Mouse (Mus musculus) hematopoietic stem cell, adult 5-6 weeks (primary cell): ENCODE results near the gene Mbd6. TPM values are rescaled to one million over a fixed set of nuclear protein-coding genes. Genes with fewer than 3 reads are reported as not detected.

Experiments
- ATAC-seq, 2 experiments: fragments of 125-278 bp in 1 of 2; replicated peaks in 1 of 2; 2 replicates each; pipeline ENCODE4 v1.8.0; 2016 to 2017; ENCODE audit warnings: inconsistent platforms in 2 of 2, mild to moderate bottlenecking in 2 of 2, moderate number of reproducible peaks in 2 of 2, low read depth in 1 of 2, moderate TSS enrichment in 1 of 2; ENCODE audit not compliant: low FRiP score in 2 of 2, poor library complexity in 2 of 2, severe bottlenecking in 2 of 2, insufficient read depth in 1 of 2, low TSS enrichment in 1 of 2
- total RNA-seq: library from RNA; stranded (forward); fragments of 172-1452, 232-1000 nt; gene quantifications from 2 replicates; pipeline ENCODE4 v1.2.3, GENCODE M21; 2017

Mbd6 gene
- total RNA-seq, 1 experiment from 2014 or later, result 5.9 TPM

DNA sequence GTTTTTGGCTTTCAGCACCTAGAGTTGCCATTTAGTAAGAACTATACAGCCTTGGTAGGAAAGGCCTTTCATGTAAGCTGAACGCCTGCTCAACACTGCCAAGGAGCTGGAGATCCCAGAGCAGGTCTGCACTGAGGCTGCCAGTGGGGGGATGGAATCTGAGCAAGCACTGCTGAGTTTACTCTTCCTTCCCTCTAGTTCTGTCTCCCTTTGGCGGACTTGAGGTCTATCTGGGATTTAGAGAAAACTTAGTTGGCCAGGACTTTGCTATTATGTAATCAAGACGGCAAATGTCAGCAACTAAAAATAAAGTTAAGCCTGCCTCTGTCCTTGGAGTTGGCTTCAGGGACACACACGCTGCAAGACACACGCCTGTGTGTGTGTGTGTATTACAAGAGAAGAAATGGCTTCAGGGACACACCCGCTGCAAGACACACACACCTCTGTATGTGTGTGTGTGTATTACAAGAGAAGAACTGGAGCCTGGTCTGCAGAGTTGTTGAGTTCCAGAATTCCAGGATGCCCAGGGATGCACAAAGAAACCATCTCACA is 4.2 kb upstream of the Mbd6 start:
- no peak for ATAC-seq

DNA sequence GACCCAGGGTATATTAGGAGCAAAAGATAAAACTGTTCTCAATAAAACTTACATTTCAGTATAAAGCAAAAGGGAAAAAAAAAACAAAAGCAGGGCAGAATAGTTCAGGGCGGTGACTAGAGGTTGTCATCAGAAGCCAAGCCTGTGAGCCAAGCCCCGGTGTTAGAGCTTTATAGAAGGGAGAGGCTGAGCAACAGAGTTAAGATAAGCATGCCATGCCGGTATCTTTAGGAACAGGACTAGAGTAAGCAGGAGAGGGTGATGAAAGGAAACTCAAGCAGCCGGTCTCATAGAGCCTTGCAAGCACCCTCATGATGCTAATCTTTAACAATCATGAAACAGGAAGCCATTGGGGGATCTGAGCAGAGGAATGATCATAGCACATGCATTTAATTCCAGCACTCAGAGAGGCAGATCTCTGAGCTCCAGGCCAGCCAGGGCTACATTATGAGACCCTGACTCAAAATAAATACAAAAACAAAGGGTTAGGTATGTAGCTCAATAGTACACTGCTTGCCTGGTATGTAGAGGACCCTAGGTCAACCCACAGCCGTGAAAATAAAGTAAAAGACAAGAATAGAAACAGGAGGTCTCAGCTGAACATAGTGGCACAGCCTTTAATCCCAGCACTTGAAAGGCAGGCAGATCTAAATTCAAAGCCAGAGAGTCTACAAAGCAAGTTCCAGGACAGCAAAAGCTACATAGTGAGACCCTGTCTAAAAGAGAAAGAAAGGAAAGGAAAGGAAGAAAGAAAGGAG is 3.2 kb upstream of the Mbd6 start:
- ATAC-seq, result no peak

DNA sequence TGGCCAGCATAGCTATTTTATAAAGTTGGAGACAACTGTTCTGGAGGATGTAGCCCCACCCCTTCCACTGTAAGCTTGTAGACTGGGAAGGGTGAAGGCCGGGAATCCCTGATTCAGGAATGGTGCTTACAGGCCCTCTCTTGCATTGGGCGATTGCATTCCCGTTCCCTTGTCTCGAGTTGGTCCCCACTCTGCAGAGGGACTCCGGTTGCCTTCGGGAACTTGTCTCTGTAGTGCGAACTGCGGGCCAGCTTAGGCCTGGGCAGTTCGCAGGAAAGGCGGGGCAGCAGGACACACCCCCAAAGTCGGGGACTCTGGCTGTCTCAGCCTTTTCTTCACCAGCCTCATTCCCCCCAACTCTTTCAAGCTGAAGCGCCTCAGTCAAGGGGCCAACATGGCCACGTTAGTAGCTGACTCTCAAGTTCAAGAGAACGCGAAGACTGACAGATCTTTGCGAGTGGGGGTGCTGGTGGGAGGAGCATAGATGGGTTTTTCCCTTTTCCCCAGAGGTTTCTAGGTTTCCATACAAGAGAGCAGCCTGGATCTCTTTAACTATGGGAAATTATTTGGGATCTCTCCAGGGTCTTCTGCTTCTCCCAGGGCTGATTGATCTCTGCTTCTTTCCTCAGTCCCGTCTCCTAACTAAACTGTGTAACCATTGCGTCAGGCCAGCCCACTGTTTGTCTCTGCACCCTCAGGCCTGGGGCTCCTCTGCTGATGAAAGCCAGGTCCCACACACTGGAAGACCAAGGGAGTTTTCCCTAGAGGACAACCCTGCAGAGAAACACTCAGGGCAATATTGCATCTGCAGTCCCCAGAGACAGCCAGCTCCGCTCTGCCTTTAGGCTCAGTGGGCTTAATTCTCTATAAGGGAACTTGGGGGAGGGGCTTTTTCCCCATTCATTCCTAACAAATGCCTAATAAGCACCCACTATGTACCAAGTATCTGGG is 2.4 kb upstream of the Mbd6 start:
- ATAC-seq, result peak; percentile 5 to 8

DNA sequence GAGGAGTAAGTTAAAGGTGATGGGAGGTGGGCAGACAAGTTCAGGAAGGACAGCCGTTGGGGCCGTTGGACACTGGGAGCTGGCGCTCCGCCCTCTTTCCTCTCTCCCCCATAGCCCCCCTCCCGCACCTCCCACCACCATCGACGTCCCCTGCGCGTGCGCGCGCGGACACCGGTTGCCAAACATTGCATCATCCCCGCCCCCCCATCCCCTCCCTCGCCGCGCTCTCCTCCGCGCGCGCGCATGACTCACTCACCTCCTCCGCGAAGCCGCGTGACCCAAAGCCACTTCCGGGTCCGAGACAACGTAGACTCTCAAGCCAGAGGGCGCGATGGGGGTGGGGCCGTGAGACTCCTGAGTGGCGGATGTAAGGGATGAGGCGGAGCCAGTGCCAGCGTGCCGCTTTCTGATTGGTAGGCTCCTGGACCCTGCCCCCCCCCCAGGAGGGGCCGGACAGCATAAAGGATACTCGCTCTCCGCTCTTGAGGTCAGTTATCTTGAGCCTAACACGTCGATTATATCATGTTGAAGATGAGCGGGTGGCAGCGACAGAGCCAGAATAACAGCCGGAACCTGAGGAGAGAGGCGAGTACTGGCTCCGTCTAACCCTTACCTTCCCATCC is 1.6 kb upstream of the Mbd6 start:
- peak; percentile 76 to 78 for ATAC-seq

DNA sequence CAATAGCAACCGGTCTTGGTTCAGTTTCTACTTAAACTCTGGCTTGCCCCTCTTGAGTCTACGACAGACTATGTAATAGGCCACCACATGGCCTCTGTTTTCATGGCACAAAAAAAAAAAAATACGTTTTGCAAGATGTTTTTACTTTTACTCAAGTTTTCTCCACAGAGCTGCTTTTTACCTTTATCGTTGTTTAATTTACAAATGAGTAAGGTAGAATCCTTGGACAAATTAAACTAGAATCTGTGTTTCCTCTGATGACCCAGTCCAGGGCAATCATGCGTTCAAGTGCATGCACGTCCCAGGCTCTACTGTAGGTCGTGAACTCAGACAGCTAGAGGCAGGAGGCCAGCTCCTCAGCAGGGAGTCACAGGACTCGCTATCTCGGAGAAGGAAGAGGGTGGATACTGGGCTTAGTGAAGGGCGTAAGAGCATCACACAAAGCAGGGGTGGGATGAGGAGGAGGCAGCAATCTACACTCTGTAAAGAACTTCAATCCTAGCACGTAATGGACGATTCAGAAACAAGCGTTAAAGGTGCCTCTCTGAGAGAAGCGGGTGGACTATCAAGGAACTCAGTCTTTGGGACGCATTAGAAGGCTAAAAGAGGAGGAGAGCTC is 864 bp upstream of the Mbd6 start:
- ATAC-seq, result no peak

DNA sequence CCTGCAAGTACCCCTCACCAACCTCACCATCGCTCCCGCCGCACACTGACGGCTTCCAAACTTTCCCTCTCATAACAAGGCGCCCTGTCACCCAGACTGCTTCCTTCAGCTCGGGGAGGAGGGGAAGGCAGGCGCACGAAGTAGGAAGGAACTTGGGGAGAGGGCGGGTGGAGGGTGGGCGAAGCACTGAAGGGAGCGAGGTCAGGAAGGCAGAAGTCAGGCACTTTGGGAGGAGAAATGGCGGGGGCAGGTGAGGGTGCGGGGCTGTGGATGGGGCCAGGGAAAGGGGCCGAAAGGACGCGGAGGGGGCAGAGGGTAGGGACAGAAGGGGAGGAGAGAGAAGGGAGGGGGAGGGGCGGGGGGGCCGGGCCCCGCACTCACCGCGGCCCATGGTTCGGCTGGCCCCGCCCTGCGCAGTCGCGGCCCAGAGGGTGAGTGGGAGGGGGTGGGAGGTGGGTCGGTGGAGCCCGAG is 454 bp downstream of the Mbd6 start:
- ATAC-seq, result peak; percentile 7 to 9; a peak in 3 of 4 replicates

DNA sequence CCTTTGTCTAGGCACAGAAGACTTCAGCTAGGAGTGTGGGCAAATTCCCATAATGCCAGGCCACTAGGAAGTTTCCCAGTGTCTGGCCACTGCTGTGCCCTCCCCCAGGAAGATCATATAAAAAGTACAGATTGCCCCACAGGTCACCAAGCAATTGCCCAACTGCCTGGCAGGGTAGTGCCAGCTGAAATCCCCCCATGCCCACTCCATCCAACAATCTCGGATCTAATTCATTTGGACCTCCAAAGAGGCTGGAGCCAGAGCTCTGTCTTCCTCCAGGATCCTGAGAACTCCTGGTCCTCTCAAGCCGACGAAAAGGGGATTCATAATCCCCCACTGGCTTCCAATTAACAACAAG is 903 bp downstream of the Mbd6 start:
- no peak for ATAC-seq

DNA sequence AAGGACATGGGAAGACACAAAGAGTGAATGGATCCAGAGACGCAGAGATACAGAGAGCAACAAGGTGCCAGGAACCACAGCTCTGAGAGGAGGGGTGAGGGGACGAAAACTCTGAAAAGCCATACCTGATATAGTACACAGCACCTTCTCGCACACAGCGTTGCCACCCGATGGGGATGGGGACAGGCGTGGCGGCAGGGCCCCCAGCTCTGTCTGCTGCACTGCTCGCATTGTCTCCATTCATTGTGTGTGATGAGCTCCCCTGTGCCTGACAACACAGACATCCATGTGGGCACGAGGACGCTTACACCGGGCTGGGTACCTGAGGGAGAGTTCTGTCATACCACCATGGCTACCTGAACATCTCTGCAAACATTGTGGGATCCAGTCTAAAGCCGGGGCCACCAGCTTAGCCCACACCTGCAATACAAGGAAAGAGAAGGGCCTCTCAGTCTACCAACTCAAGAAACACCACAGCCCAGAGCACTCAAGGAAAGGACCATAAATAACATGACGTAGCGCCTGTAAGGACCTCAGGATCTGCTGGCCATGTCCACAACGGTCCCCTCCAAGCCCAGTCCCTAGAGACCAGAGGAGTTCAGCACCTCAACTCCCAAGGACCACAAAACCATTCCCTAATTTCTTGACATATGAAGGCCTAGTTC is 1.4 kb downstream of the Mbd6 start:
- no peak for ATAC-seq

DNA sequence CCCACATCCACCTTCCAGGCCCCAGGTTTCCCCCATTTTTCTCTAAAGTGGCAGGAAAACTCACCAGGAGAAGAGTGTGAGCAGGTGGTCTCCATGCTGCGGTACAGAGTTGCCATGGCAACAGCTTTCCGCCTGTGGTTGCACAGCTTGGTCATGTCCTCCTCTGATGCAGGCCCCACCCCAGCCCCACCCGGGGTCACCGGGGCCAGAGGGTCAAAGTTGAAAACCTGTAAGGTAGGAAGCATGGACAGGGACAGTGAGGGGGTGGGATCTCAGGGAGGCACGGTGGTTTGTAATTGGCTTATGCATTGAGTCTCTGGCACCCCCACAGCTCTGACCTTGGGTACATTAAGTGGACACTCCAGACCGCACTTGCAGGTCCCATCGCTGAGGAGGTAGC is 2.1 kb downstream of the Mbd6 start:
- ATAC-seq, result no peak

DNA sequence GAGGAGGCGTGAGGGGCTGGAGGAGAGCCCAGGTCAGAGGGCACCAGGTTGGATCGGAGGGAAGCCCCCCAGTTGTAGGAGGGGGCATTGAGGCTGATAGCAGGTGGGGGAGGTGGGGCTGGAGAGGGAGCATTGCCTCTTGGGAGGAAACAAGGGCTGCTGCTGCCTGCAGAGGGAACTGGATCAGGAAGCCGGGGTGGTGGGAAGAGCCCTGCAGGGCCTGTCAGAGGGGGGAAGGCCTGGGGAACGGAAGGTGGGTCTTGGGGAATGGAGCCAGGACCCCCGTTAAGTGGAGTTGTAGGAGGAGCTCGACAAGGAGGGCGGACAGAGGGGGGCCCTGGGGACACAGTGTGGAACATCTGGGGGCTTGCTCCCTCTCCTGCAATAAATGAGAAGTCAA is 2.6 kb downstream of the Mbd6 start:
- ATAC-seq, result no peak

DNA sequence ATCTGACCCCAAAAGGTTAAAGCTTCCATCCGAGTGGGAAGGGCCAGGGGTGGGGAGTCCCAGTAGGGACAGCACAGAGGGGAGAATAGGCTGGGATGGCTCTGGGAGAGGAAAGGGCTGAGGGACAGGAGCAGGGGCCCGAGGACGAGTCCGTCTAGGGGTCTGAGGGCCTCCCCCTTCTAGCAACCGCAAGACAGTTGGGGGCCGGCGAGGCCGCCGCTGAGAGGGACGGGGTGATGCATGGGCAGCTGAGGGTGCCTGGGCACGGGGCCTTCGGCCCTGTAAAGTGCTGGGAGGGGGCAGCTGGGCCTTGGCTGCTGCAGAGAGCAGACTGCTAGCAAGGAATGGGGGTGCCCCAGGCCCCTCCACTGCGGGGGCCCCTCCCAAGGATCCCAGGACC is 3.2 kb downstream of the Mbd6 start:
- no peak for ATAC-seq

DNA sequence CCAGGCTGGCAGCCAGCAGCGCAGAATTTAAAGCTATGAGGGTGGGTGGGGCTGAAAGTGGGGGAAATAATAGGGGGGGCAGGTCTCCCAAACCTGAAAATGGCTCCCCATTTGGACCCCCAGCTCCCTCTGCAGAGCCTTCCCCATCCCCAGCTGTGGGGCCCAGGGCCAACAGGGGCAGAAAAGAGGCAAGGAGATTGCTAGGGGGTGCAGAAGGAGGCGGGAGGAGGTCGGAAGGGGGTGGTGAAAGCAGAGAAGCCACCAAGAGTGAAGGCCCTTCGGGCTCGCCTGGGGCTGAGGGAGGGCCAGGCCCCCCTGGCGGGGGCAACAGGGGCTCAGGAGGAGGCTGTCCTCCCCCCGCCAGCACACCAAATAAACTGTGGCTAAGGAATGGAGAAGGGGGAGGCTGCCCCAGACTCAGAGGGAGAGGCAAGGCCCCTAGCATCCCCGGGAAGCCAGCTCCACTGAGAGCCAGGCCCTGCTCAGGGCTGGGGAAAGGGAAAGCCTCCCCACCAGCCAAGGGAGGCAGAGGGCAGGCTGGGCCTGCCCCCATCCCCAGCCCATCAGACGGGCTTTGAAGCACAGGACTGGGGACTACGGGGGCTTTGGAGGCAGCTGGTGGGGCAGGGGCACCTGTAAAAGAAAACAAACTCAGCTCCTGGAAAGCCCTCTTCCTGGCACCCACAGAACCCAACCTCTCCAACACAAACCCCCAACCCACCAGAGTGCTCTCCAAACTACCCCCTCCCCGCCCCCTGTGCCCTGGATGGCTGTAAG is 3.9 kb downstream of the Mbd6 start:
- no peak for ATAC-seq

DNA sequence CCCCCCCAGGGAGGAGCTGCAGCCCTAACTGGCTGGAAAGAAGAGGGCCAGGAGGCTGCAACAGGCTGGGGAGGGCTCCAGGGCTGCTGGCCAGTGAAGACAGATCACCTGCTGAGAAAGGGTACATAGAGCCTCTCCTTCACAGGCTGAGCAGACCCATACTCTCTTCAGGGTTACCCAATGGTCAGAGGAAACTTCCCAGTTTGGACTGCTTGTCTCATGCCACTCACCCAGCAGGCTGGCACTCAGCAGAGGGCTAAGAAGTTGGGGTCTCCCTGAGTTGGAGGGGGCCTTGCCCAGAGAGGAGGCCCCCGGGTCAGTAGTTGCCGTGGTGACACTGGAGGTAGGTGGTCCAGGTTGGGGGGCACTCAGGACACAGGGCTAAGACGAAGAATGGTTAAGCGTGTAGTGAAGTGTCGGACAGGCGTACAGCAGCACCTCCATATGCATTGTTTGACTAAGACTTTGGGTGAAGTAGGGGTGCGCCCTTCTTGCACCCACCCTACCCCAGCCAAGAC is 4.7 kb downstream of the Mbd6 start:
- ATAC-seq, result no peak

DNA sequence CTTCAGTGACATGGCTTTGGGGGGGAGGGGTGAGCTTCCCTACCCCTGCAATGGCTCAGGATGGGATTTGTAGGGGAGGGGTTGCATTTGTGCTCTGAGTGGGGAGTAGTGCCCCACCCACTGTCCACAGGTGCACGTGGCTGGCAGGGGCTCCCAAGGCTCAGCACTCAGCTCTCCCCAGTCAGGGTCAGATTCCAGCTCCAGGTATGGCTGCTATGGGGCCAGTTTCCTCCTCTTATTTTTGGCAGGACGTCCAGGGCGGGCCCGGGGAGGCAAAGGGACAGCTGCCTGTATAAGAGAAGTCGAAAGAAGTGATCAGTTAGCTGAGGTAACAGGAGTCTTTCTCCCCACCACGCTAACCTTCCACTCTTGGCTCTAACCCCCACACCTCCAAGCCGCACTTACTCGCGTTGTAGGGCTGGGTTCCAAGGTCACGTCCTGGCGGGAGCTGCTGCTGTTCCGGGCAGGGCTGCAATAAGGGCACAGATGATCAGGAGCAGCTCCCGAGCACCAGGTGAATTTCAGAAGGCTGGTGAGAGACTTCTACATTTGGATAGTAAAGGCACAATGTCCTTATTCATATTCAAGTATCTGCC is 6.1 kb downstream of the Mbd6 start:
- no peak for ATAC-seq

DNA sequence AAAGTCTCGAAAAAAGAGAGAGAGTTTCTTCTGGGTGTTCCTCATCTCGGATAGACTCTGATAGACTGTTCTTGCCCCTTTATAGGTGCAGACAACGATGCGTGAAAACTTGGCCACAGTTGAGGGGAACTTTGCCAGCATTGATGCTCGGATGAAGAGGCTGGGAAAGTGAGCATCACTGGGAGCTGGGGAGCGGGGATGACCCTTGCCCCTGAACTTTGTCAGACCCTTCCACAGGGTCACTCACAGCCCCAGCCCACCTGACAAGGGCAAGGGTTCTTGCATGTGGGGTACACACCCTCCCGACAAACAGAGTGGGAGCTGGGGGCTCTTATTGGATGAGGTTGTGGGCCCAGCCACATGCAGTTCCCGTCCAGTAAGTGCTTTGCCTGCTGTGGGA is 7.5 kb downstream of the Mbd6 start:
- no peak for ATAC-seq

DNA sequence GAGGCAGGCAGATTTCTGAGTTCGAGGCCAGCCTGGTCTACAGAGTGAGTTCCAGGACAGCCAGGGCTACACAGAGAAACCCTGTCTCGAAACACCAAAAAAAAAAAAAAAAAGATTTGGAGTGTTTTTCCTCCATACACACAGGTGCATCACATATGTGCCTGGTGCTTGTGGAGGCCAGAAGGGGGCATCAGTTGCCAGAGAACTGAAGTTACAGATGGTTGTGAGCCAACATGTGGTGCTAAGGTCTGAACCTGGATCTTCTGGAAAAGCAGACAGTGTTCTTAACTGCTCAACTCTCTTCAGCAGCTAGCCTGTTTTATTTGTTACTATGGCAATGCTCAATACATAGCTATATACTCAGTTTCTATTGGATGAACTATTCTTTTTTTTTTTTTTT is 9.1 kb downstream of the Mbd6 start:
- ATAC-seq, result no peak
